Mouse (Mus musculus): ENCODE data around the gene Gm11060. TPM values are rescaled to one million over a fixed set of nuclear protein-coding genes. Genes with fewer than 3 reads are reported as not detected.

Gene Gm11060
- polyA plus RNA-seq, 1 experiment from 2014 or later: not detected

- WGBS (ENCODE audit: insufficient replicate concordance): 2% methylated on average over 9 of the region's 9 CpGs
- no peaks in the 10 kb centered on the region for H3K36me3 ChIP-seq (ENCODE audit: control insufficient read depth, insufficient read depth, low read length)
- no peak overlapping the region for H3K27ac ChIP-seq (ENCODE audit: low read depth, low read length)
- H3K9me3 ChIP-seq (replicated peaks; ENCODE audit: control insufficient read depth, low read length): no peaks in the 10 kb centered on the region
- no peak overlapping the region for H3K9ac ChIP-seq (ENCODE audit: low read depth, low read length)
- H3K4me1 ChIP-seq (ENCODE audit: control insufficient read depth, insufficient read depth, low read length): peaks cover 13% of the 10 kb centered on the region; the same call in 1 of the 2 replicates
- peak overlapping the region; percentile 1 for H3K4me2 ChIP-seq
- peaks cover 83% of the 10 kb centered on the region for H3K27me3 ChIP-seq (ENCODE audit: control insufficient read depth, insufficient read depth, low read length)
- H3K4me3 ChIP-seq (ENCODE audit: low read depth, low read length): no peak overlapping the region
- no peak for ATAC-seq (replicated peaks; ENCODE audit: insufficient number of reproducible peaks, low FRiP score, low TSS enrichment)
Measured at GRCm38 (mm10) chr2:105123881-105124280, 32.1 kb downstream of the Gm11060 start.

GRCm38 (mm10) chr2:105124391-105124790 lies 32.6 kb downstream of the Gm11060 start:
- no peak overlapping the region for H3K27ac ChIP-seq (ENCODE audit: low read depth, low read length)
- no peak for ATAC-seq (replicated peaks; ENCODE audit: insufficient number of reproducible peaks, low FRiP score, low TSS enrichment)
- H3K9ac ChIP-seq (ENCODE audit: low read depth, low read length): no peak overlapping the region
- no peaks in the 10 kb centered on the region for H3K36me3 ChIP-seq (ENCODE audit: control insufficient read depth, insufficient read depth, low read length)
- no peaks in the 10 kb centered on the region for H3K9me3 ChIP-seq (replicated peaks; ENCODE audit: control insufficient read depth, low read length)
- 3% methylated on average over 7 of the region's 7 CpGs for WGBS (ENCODE audit: insufficient replicate concordance)
- H3K4me1 ChIP-seq (ENCODE audit: control insufficient read depth, insufficient read depth, low read length): peaks cover 13% of the 10 kb centered on the region; the same call in 1 of the 2 replicates
- H3K4me2 ChIP-seq: peak overlapping the region; percentile 1
- no peak overlapping the region for H3K4me3 ChIP-seq (ENCODE audit: low read depth, low read length)
- peaks cover 87% of the 10 kb centered on the region for H3K27me3 ChIP-seq (ENCODE audit: control insufficient read depth, insufficient read depth, low read length)

DNA sequence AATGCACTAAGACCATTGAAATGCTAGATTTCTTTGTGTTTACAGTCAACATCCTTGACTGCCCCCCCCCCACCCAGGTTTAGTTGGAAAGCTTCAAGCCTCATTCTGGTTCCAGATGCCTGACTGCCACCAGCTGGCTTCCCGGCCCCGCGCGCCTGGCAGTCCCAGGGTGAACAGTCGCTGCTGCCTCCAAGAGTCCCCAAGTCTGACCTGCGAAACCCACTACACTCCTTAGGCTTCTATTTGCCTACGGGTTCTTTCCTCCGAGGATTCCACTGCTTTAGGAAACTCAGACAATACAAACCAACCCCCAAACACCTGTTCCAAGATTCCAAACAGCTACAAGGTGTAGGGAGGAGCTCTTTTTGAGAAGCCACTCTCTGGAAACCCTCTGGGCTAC lies 33.4 kb downstream of the Gm11060 start:
- ATAC-seq (replicated peaks; ENCODE audit: insufficient number of reproducible peaks, low FRiP score, low TSS enrichment): no peak
- peak overlapping the region; percentile 21; the same call in 1 of the 2 replicates for H3K4me2 ChIP-seq
- H3K27ac ChIP-seq (ENCODE audit: low read depth, low read length): no peak overlapping the region
- H3K9me3 ChIP-seq (replicated peaks; ENCODE audit: control insufficient read depth, low read length): no peaks in the 10 kb centered on the region
- H3K4me1 ChIP-seq (ENCODE audit: control insufficient read depth, insufficient read depth, low read length): peaks cover 13% of the 10 kb centered on the region
- 2% methylated on average over 8 of the region's 8 CpGs for WGBS (ENCODE audit: insufficient replicate concordance)
- peaks cover 91% of the 10 kb centered on the region for H3K27me3 ChIP-seq (ENCODE audit: control insufficient read depth, insufficient read depth, low read length)
- H3K4me3 ChIP-seq (ENCODE audit: low read depth, low read length): peak overlapping the region; percentile 47
- no peak overlapping the region for H3K9ac ChIP-seq (ENCODE audit: low read depth, low read length)
- H3K36me3 ChIP-seq (ENCODE audit: control insufficient read depth, insufficient read depth, low read length): no peaks in the 10 kb centered on the region

DNA sequence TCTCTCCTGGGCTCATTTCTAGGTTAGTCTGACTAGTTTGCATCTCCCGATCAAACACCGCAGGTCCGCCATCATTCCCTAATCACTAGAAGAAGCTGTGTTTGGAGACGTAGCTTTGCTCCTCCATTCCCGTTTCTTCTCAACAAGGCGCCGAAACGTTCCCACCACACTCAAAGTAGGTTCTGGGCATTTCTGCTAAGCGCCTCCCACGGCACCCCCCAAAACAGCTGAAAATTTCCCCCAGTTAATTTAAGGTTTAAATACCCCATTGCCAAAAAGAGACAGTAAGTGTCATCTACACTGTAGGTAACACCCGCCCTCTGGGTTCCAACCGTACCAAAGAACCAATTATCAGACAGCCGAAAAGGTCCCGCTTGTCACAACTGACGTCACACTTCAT lies 33.8 kb downstream of the Gm11060 start:
- WGBS (ENCODE audit: insufficient replicate concordance): 3% methylated on average over 15 of the region's 15 CpGs
- Histone ChIP-seq H3K9me3 (replicated peaks; ENCODE audit: control insufficient read depth, low read length) (no peaks in the 10 kb centered on the region), H3K4me1 (ENCODE audit: control insufficient read depth, insufficient read depth, low read length) (peaks cover 16% of the 10 kb centered on the region), H3K9ac (ENCODE audit: low read depth, low read length) (no peak overlapping the region), H3K4me2 (peak overlapping the region; percentile 55; the same call in 1 of the 2 replicates), H3K4me3 (ENCODE audit: low read depth, low read length) (peak overlapping the region; percentile 47), H3K27me3 (ENCODE audit: control insufficient read depth, insufficient read depth, low read length) (peaks cover 91% of the 10 kb centered on the region), H3K27ac (ENCODE audit: low read depth, low read length) (no peak overlapping the region), H3K36me3 (ENCODE audit: control insufficient read depth, insufficient read depth, low read length) (no peaks in the 10 kb centered on the region)
- ATAC-seq (replicated peaks; ENCODE audit: insufficient number of reproducible peaks, low FRiP score, low TSS enrichment): no peak

DNA sequence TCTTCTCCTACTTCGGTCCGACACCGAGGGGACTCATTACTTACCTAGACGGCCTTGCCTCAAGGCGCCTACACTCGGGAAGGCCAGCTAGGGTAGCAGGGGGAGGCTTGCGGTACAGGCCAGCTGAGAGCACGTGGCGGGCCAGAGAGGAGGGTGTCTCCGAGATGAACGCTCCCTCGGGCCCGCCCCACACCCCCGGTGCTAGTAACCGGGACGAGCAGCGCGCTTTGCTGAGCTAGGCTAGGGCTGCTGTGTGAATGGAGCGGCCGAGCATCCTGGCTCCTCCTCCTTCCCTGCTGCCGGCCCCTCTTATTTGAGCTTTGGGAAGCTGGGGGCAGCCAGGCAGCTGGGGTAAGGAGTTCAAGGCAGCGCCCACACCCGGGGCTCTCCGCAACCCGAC lies 34.5 kb downstream of the Gm11060 start, which contains the start of gene Wt1:
TSS of gene Wt1 (plus strand) at position 251 of the 400 bp plus-strand sequence.
- Histone ChIP-seq H3K4me2 (peak within 1 kb of the TSS; percentile 55), H3K36me3 (ENCODE audit: control insufficient read depth, insufficient read depth, low read length) (no peaks in the 10 kb centered on the region), H3K9me3 (replicated peaks; ENCODE audit: control insufficient read depth, low read length) (no peaks in the 10 kb centered on the region), H3K4me3 (ENCODE audit: low read depth, low read length) (peak within 1 kb of the TSS; percentile 47), H3K27ac (ENCODE audit: low read depth, low read length) (peak within 1 kb of the TSS; percentile 46; the same call in 1 of the 2 replicates), H3K9ac (ENCODE audit: low read depth, low read length) (peak within 1 kb of the TSS; percentile 46), H3K4me1 (ENCODE audit: control insufficient read depth, insufficient read depth, low read length) (peaks cover 19% of the 10 kb centered on the region), H3K27me3 (ENCODE audit: control insufficient read depth, insufficient read depth, low read length) (peaks cover 91% of the 10 kb centered on the region)
- ATAC-seq (replicated peaks; ENCODE audit: insufficient number of reproducible peaks, low FRiP score, low TSS enrichment): peak; percentile 64
- under 1% methylated on average over 25 of the region's 25 CpGs for WGBS (ENCODE audit: insufficient replicate concordance)

DNA sequence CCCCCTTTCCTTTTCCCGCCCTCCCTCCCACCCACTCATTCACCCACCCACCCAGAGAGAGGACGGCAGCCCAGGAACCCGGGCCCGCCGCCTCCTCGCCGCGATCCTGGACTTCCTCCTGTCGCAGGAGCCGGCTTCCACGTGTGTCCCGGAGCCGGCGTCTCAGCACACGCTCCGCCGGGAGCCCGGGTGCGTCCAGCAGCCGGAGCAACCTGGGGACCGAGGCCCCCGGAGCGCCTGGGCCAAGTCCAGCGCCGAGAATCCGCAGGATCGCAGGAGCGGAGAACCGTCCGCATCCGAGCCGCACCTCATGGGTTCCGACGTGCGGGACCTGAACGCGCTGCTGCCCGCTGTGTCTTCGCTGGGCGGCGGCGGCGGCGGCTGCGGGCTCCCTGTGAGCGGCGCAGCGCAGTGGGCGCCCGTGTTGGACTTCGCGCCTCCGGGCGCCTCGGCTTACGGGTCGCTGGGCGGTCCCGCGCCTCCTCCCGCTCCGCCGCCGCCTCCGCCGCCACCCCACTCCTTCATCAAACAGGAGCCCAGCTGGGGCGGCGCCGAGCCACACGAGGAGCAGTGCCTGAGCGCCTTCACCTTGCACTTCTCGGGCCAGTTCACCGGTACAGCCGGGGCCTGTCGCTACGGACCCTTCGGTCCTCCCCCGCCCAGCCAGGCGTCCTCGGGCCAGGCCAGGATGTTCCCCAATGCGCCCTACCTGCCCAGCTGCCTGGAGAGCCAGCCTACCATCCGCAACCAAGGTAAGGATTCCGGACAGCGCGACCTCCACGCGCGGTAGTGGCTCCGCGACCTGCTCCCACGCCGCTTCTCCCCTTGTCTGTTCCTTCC lies 35.1 kb downstream of the Gm11060 start:
- Histone ChIP-seq H3K9ac (ENCODE audit: low read depth, low read length) (peak overlapping the region; percentile 46), H3K4me1 (ENCODE audit: control insufficient read depth, insufficient read depth, low read length) (peaks cover 19% of the 10 kb centered on the region), H3K4me2 (peak overlapping the region; percentile 55), H3K36me3 (ENCODE audit: control insufficient read depth, insufficient read depth, low read length) (no peaks in the 10 kb centered on the region), H3K9me3 (replicated peaks; ENCODE audit: control insufficient read depth, low read length) (no peaks in the 10 kb centered on the region), H3K27ac (ENCODE audit: low read depth, low read length) (peak overlapping the region; percentile 46; the same call in 1 of the 2 replicates), H3K27me3 (ENCODE audit: control insufficient read depth, insufficient read depth, low read length) (peaks cover 91% of the 10 kb centered on the region), H3K4me3 (ENCODE audit: low read depth, low read length) (peak overlapping the region; percentile 47)
- under 1% methylated on average over 87 of the region's 92 CpGs for WGBS (ENCODE audit: insufficient replicate concordance)
- ATAC-seq (replicated peaks; ENCODE audit: insufficient number of reproducible peaks, low FRiP score, low TSS enrichment): no peak; the same call in 1 of the 2 replicates

DNA sequence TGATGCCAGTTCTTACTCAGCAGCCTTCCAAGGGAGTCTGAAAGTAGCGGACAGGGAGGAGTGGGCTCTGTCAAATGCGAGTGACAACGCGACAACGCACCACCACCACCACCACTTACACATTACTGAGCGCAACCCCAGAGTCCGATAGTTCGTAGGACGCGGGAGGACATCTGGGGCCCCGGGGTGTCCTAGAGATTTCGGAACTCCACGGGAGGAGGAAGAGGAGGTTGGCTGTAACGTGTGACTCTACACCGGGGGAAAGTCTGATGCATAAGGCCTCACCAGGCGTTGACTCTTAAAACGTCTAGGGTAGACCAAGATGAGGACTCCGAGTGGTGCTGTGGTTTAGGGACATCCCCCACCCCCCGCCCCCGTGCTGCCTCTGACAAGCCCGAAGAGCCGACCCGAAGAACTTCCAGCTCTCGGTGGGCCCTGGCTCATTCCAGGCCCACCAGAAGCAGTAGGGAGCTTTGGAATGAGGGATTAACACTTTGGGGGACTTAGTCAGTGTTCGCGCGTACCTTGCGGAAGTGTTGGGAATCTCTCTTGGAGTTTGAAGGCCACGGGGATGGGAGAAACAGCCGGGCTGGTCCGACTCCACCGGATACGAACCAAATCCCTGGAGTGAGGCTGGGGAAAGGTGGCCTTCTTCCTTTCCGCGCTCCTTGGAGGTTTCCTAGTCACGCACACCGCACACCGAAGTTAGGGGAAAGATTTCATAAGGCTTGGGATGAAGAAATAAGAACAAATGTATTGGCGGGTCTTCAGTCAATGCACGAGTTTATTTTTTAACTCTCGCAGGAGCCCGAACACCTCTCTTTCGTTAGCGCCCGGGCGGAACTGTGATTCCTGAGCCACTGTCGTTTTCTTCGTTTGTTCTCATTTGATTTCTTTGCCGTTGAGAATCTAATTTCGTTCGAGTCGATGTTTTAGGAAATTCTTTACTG lies 36.0 kb downstream of the Gm11060 start:
- Histone ChIP-seq H3K9ac (ENCODE audit: low read depth, low read length) (peak overlapping the region; percentile 46), H3K4me3 (ENCODE audit: low read depth, low read length) (peak overlapping the region; percentile 47), H3K9me3 (replicated peaks; ENCODE audit: control insufficient read depth, low read length) (no peaks in the 10 kb centered on the region), H3K4me1 (ENCODE audit: control insufficient read depth, insufficient read depth, low read length) (peaks cover 17% of the 10 kb centered on the region), H3K4me2 (peak overlapping the region; percentile 55), H3K36me3 (ENCODE audit: control insufficient read depth, insufficient read depth, low read length) (no peaks in the 10 kb centered on the region), H3K27ac (ENCODE audit: low read depth, low read length) (peak overlapping the region; percentile 46), H3K27me3 (ENCODE audit: control insufficient read depth, insufficient read depth, low read length) (peaks cover 92% of the 10 kb centered on the region)
- under 1% methylated on average over 52 of the region's 52 CpGs for WGBS (ENCODE audit: insufficient replicate concordance)
- no peak for ATAC-seq (replicated peaks; ENCODE audit: insufficient number of reproducible peaks, low FRiP score, low TSS enrichment)

DNA sequence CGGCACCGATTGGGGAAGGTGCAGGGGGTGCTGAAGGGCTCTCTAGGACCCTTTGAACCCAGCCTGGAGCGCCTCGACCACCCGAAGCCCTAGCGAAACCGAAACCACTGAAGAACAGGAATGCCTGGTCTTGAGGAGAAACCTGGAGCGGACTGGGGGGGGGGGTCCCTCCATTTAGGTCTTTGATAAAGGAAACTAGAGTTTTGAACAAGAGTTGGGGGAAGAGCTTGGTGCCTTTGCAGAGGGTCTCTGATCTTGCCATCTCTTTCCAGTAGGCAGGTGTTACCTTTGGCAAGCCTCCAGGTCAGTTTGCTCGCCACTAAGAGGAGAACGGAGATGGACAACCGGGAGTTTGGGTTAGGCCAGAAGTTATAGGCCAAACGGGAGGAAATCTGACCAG lies 36.7 kb downstream of the Gm11060 start:
- Histone ChIP-seq H3K4me1 (ENCODE audit: control insufficient read depth, insufficient read depth, low read length) (peaks cover 14% of the 10 kb centered on the region), H3K4me3 (ENCODE audit: low read depth, low read length) (peak overlapping the region; percentile 47), H3K9me3 (replicated peaks; ENCODE audit: control insufficient read depth, low read length) (no peaks in the 10 kb centered on the region), H3K27me3 (ENCODE audit: control insufficient read depth, insufficient read depth, low read length) (peaks cover 94% of the 10 kb centered on the region), H3K36me3 (ENCODE audit: control insufficient read depth, insufficient read depth, low read length) (no peaks in the 10 kb centered on the region), H3K27ac (ENCODE audit: low read depth, low read length) (no peak overlapping the region), H3K4me2 (peak overlapping the region; percentile 55), H3K9ac (ENCODE audit: low read depth, low read length) (peak overlapping the region; percentile 46; the same call in 1 of the 2 replicates)
- no peak for ATAC-seq (replicated peaks; ENCODE audit: insufficient number of reproducible peaks, low FRiP score, low TSS enrichment)
- 3% methylated on average over 12 of the region's 12 CpGs for WGBS (ENCODE audit: insufficient replicate concordance)
